Mouse (Mus musculus): ENCODE measurements around the gene Elp4. TPM values are rescaled to one million over a fixed set of nuclear protein-coding genes. Genes with fewer than 3 reads are reported as not detected.

Elp4 gene
- polyA plus RNA-seq, 1 experiment from 2014 or later, result 56.5 TPM

DNA sequence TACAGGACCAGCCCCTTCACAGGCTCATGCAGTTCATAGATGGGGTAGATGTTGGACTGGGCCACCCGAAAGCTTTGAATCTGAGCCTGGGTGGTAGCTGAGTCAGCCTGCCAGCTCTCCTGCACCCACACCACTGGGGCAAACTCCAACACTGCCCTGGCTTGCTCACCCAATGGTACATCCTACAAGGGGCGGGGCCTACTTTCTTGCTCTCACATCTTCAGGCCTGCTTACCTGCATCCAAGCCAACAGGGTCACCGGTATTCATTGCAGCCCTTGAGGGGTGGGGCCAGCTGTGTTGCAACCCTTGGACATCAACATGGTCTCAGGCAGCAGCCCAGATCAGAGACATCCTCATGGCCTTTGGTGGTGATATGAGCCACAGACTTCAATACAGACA is 6.2 kb upstream of the Elp4 start:
- 89% methylated on average over 3 of the region's 3 CpGs for WGBS
- no peaks in the 10 kb centered on the region for H3K27me3 ChIP-seq (ENCODE audit: control insufficient read depth, insufficient read depth, low read length)
- peak; percentile 39; the same call in 1 of the 2 replicates for ATAC-seq (replicated peaks; ENCODE audit: insufficient number of reproducible peaks, low FRiP score, low TSS enrichment, low read depth)

DNA sequence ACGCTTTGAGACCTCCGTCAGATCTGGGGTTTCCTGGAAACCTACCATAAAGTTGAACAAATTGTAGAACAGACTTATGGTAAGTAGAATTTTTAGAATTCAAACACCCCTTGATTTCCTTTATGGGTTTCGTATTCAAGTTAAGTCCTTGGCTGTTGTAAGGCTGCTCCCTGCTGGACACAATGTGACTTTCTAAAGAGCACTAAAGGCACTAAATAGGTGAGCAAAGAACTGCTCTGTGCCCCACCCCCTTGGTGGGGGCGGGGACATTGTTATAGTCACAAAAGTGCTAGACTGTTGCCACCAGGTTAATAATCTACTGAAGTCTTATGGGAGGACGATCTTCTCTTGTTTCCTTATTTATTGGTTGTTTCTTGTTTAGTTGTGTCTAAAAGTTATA is 4.0 kb upstream of the Elp4 start:
- no peaks in the 10 kb centered on the region for H3K4me1 ChIP-seq (ENCODE audit: control insufficient read depth, insufficient read depth, low read length)
- DNase-seq (ENCODE audit: low spot score), result no peak
- H3K36me3 ChIP-seq (replicated peaks; ENCODE audit: control insufficient read depth, insufficient read depth, low read depth, low read length), result no peaks in the 10 kb centered on the region
- H3K27me3 ChIP-seq (ENCODE audit: control insufficient read depth, insufficient read depth, low read length), result no peaks in the 10 kb centered on the region
- no peak for ATAC-seq (replicated peaks; ENCODE audit: insufficient number of reproducible peaks, low FRiP score, low TSS enrichment, low read depth)
- no peak overlapping the region for H3K4me3 ChIP-seq (ENCODE audit: low read depth, low read length)
- no peak overlapping the region for H3K9ac ChIP-seq (replicated peaks; ENCODE audit: low read length)
- no peak overlapping the region for H3K27ac ChIP-seq (replicated peaks; ENCODE audit: low read depth, low read length)
- H3K9me3 ChIP-seq (replicated peaks; ENCODE audit: control insufficient read depth, low read length), result no peaks in the 10 kb centered on the region
- WGBS, result 84% methylated on average over 5 of the region's 5 CpGs
- H3K4me2 ChIP-seq (ENCODE audit: low read depth, low read length), result no peak overlapping the region

More for the DNA sequence above, 6.2 kb upstream of the Elp4 start:
- H3K9ac ChIP-seq (replicated peaks; ENCODE audit: low read length), result no peak overlapping the region
- H3K9me3 ChIP-seq (replicated peaks; ENCODE audit: control insufficient read depth, low read length), result no peaks in the 10 kb centered on the region
- H3K36me3 ChIP-seq (replicated peaks; ENCODE audit: control insufficient read depth, insufficient read depth, low read depth, low read length), result no peaks in the 10 kb centered on the region
- H3K4me3 ChIP-seq (ENCODE audit: low read depth, low read length), result no peak overlapping the region
- H3K4me2 ChIP-seq (ENCODE audit: low read depth, low read length), result no peak overlapping the region
- no peak overlapping the region for H3K27ac ChIP-seq (replicated peaks; ENCODE audit: low read depth, low read length)
- no peaks in the 10 kb centered on the region for H3K4me1 ChIP-seq (ENCODE audit: control insufficient read depth, insufficient read depth, low read length)
- no peak for DNase-seq (ENCODE audit: low spot score)

DNA sequence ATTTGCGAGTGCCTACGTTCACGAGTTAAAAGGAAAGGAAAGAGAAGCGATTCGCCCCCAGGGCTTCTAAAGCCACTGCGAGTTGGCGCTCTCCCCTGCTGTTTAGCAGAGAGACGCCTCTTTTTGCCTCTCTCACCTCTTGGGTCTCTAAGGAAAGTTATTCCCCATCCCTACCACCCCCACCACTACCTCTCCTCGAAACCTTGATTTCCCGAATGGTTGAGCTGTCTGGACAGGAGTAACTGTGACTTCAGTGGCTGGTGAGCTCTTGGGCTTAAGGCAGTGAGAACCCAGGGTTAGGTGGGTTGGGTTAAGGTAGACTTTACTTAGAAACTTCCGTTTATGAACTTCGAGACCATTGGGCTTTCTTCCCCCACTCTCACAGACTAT is 388 bp upstream of the Elp4 start:
- Histone ChIP-seq H3K27ac (replicated peaks; ENCODE audit: low read depth, low read length) (no peak overlapping the region), H3K9me3 (replicated peaks; ENCODE audit: control insufficient read depth, low read length) (no peaks in the 10 kb centered on the region), H3K27me3 (ENCODE audit: control insufficient read depth, insufficient read depth, low read length) (no peaks in the 10 kb centered on the region), H3K4me2 (ENCODE audit: low read depth, low read length) (peak overlapping the region; percentile 50), H3K9ac (replicated peaks; ENCODE audit: low read length) (peak overlapping the region; percentile 86), H3K4me1 (ENCODE audit: control insufficient read depth, insufficient read depth, low read length) (no peaks in the 10 kb centered on the region), H3K4me3 (ENCODE audit: low read depth, low read length) (peak overlapping the region; percentile 52), H3K36me3 (replicated peaks; ENCODE audit: control insufficient read depth, insufficient read depth, low read depth, low read length) (no peaks in the 10 kb centered on the region)
- ATAC-seq (replicated peaks; ENCODE audit: insufficient number of reproducible peaks, low FRiP score, low TSS enrichment, low read depth) (peak; percentile 11), DNase-seq (ENCODE audit: low spot score) (no peak)
- 1% methylated on average over 12 of the region's 12 CpGs for WGBS

DNA sequence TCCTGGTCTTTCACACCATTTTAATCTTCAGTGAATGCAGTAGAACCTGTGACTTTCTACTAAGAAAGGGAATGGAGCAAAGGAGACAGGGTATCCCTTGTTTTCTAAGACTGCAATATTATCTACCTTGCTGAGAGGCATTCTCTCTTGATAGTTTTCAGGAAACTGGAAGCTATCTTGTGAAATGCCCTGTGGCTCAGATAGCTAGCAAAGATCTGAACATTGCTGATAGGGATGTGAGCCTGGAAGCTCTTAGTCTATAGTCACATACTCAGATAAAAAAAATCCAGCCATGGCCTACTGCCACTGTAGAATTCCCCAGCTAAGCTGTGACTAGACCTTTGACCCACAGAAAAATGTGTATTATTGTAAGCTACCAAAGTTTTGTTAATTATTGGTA is 13.5 kb downstream of the Elp4 start:
- Histone ChIP-seq H3K4me3 (ENCODE audit: low read depth, low read length) (no peak overlapping the region), H3K4me2 (ENCODE audit: low read depth, low read length) (no peak overlapping the region), H3K9ac (replicated peaks; ENCODE audit: low read length) (no peak overlapping the region), H3K27ac (replicated peaks; ENCODE audit: low read depth, low read length) (no peak overlapping the region), H3K36me3 (replicated peaks; ENCODE audit: control insufficient read depth, insufficient read depth, low read depth, low read length) (no peaks in the 10 kb centered on the region), H3K27me3 (ENCODE audit: control insufficient read depth, insufficient read depth, low read length) (no peaks in the 10 kb centered on the region), H3K4me1 (ENCODE audit: control insufficient read depth, insufficient read depth, low read length) (no peaks in the 10 kb centered on the region), H3K9me3 (replicated peaks; ENCODE audit: control insufficient read depth, low read length) (no peaks in the 10 kb centered on the region)
- ATAC-seq (replicated peaks; ENCODE audit: insufficient number of reproducible peaks, low FRiP score, low TSS enrichment, low read depth), result no peak
- no peak for DNase-seq (ENCODE audit: low spot score)

DNA sequence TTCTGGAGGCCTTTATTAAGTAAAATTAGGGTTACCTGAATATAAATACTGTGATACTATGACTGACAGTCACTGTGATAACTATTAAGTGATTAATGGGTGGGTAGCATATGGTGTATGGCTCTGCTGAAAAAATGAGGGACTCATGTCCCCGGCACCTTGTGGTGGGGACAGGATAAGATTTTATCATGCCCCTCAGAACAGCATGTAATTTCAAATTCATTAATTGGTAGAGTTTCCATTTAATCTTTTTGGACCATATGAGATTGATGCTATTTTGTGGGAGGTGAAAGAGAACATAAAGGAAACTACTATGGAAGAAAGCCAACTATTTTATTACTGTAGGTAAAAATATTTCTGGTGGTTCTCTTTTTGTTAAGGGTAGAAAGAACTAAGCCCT is 31.0 kb downstream of the Elp4 start:
- no peak for DNase-seq (ENCODE audit: low spot score)
- Histone ChIP-seq H3K4me1 (ENCODE audit: control insufficient read depth, insufficient read depth, low read length) (no peaks in the 10 kb centered on the region), H3K27me3 (ENCODE audit: control insufficient read depth, insufficient read depth, low read length) (no peaks in the 10 kb centered on the region), H3K36me3 (replicated peaks; ENCODE audit: control insufficient read depth, insufficient read depth, low read depth, low read length) (no peaks in the 10 kb centered on the region), H3K4me3 (ENCODE audit: low read depth, low read length) (no peak overlapping the region), H3K9ac (replicated peaks; ENCODE audit: low read length) (no peak overlapping the region), H3K4me2 (ENCODE audit: low read depth, low read length) (no peak overlapping the region), H3K9me3 (replicated peaks; ENCODE audit: control insufficient read depth, low read length) (no peaks in the 10 kb centered on the region), H3K27ac (replicated peaks; ENCODE audit: low read depth, low read length) (no peak overlapping the region)
- no peak for ATAC-seq (replicated peaks; ENCODE audit: insufficient number of reproducible peaks, low FRiP score, low TSS enrichment, low read depth)
- WGBS, result 92% methylated on average over 1 of the region's 1 CpGs

DNA sequence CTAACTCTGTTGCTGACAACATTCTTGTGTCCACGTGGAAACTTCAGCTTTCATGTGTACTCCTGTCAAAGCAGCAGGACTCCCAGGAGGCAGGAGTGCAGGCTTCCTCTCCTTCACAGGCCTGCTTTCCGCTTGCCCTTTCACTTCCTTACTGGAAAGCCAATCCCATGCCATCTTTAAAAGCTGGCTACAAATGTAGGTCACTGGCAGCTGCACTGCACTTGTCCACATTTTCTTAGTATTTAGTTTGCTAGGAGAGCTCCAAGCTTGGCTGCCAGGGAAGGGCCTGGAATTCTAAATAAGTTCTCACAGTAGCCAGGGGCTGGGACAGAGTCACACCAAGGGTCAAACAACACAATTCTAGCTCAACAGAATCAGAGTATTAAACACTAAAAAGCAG is 49.6 kb downstream of the Elp4 start:
- no peak overlapping the region for H3K27ac ChIP-seq (replicated peaks; ENCODE audit: low read depth, low read length)
- H3K4me2 ChIP-seq (ENCODE audit: low read depth, low read length), result no peak overlapping the region
- H3K9ac ChIP-seq (replicated peaks; ENCODE audit: low read length), result no peak overlapping the region
- no peaks in the 10 kb centered on the region for H3K9me3 ChIP-seq (replicated peaks; ENCODE audit: control insufficient read depth, low read length)
- H3K27me3 ChIP-seq (ENCODE audit: control insufficient read depth, insufficient read depth, low read length), result no peaks in the 10 kb centered on the region
- DNase-seq (ENCODE audit: low spot score) (no peak), ATAC-seq (replicated peaks; ENCODE audit: insufficient number of reproducible peaks, low FRiP score, low TSS enrichment, low read depth) (no peak)
- WGBS, result 56% methylated on average over 2 of the region's 2 CpGs
- no peaks in the 10 kb centered on the region for H3K36me3 ChIP-seq (replicated peaks; ENCODE audit: control insufficient read depth, insufficient read depth, low read depth, low read length)
- no peak overlapping the region for H3K4me3 ChIP-seq (ENCODE audit: low read depth, low read length)
- H3K4me1 ChIP-seq (ENCODE audit: control insufficient read depth, insufficient read depth, low read length), result no peaks in the 10 kb centered on the region

DNA sequence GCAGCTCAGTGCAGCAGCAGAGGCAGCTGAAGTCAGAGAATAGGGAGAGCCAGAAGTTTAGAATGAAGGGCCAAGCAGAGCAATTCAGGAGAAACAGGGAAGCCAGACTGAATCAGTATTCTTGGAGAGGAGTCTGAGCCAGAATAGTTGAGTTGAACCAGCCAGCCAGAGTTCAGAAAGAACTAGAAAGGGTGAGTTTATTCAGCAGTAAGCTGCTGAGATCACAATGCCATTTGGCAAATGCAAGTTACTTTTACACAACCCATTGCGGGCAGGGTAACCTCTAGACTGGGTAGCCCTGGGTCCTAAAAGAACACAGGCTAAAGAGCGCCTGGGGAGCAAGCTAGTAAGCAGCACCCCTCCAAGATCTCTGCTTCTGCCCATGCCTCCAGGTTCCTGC is 51.4 kb downstream of the Elp4 start:
- no peak overlapping the region for H3K9ac ChIP-seq (replicated peaks; ENCODE audit: low read length)
- H3K36me3 ChIP-seq (replicated peaks; ENCODE audit: control insufficient read depth, insufficient read depth, low read depth, low read length), result no peaks in the 10 kb centered on the region
- H3K9me3 ChIP-seq (replicated peaks; ENCODE audit: control insufficient read depth, low read length), result no peaks in the 10 kb centered on the region
- H3K27ac ChIP-seq (replicated peaks; ENCODE audit: low read depth, low read length), result no peak overlapping the region
- no peak overlapping the region for H3K4me3 ChIP-seq (ENCODE audit: low read depth, low read length)
- WGBS, result 98% methylated on average over 2 of the region's 2 CpGs
- no peak for DNase-seq (ENCODE audit: low spot score)
- no peaks in the 10 kb centered on the region for H3K27me3 ChIP-seq (ENCODE audit: control insufficient read depth, insufficient read depth, low read length)
- no peak overlapping the region for H3K4me2 ChIP-seq (ENCODE audit: low read depth, low read length)
- ATAC-seq (replicated peaks; ENCODE audit: insufficient number of reproducible peaks, low FRiP score, low TSS enrichment, low read depth), result no peak
- no peaks in the 10 kb centered on the region for H3K4me1 ChIP-seq (ENCODE audit: control insufficient read depth, insufficient read depth, low read length)

DNA sequence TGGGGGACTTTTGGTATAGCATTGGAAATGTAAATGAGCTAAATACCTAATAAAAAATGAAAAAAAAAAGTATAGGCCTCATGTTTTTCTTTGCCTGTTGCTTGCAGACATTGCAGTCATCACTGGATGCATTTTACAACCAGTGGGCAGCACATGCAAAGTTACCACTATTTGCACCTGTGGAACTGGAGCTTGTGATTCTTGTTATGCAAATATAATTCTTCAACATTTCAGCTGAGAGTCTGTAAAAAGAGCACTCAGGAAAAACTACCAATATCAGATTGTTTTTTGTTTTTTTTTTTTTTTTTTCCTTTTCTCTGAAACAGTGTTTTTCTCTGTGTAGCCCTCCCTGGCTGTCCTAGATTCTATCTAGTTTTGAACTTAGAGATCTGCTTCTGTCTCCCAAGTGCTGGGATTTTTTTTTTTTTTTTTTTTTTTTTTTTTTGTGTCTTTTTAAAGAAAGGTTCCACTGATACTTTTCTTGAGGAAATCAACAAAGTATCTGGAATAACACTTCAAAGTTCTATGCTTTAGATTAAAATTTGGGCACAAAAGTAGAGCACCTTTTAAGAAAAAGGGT is 52.6 kb downstream of the Elp4 start:
- no peaks in the 10 kb centered on the region for H3K36me3 ChIP-seq (replicated peaks; ENCODE audit: control insufficient read depth, insufficient read depth, low read depth, low read length)
- no peaks in the 10 kb centered on the region for H3K27me3 ChIP-seq (ENCODE audit: control insufficient read depth, insufficient read depth, low read length)
- no peak for ATAC-seq (replicated peaks; ENCODE audit: insufficient number of reproducible peaks, low FRiP score, low TSS enrichment, low read depth)
- H3K4me3 ChIP-seq (ENCODE audit: low read depth, low read length), result no peak overlapping the region
- H3K9ac ChIP-seq (replicated peaks; ENCODE audit: low read length), result no peak overlapping the region
- DNase-seq (ENCODE audit: low spot score), result no peak
- no peaks in the 10 kb centered on the region for H3K9me3 ChIP-seq (replicated peaks; ENCODE audit: control insufficient read depth, low read length)
- H3K4me2 ChIP-seq (ENCODE audit: low read depth, low read length), result no peak overlapping the region
- no peak overlapping the region for H3K27ac ChIP-seq (replicated peaks; ENCODE audit: low read depth, low read length)
- no peaks in the 10 kb centered on the region for H3K4me1 ChIP-seq (ENCODE audit: control insufficient read depth, insufficient read depth, low read length)

Data from embryonic facial prominence, embryonic 11.5 days (tissue).